Mouse (Mus musculus) cerebellum, adult 18-20 months (tissue): Measurements from ENCODE around the gene Fbxw10.

Experiments used
- DNase-seq, 2 experiments: peaks; one replicate each; pipeline ENCODE4 v3.0.0; 2021

The Fbxw10 gene

GRCm38 (mm10) chr11:62845730-62846129, 1.1 kb upstream of the Fbxw10 start:
- DNase-seq: no peak

- DNase-seq: no peak
These were observed 854 bp downstream of the Fbxw10 start for GRCm38 (mm10) chr11:62847655-62848191.

- no peak for DNase-seq
These were observed 1.4 kb downstream of the Fbxw10 start for GRCm38 (mm10) chr11:62848301-62848700.

DNA sequence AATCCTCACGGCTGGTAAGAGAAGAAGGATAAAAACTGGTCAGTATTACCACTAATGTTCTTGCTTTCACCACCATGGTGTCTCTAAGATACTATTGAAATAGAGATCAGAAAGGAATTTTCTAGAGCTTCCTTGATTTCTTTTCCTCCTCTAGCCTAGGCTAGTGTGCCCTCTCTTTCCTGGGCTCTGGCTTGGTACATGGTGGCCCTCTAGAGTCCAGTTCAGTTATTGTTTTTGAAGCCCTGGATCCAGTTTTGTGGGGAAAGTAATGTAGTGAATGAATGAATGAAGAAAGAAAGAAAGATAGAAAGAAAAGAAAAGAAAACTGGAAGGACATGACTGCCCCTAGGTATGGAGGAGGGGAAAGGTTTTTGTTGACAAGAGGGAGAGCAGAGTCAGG, 4.3 kb downstream of the Fbxw10 start:
- DNase-seq: peak; percentile 8 to 13

DNA sequence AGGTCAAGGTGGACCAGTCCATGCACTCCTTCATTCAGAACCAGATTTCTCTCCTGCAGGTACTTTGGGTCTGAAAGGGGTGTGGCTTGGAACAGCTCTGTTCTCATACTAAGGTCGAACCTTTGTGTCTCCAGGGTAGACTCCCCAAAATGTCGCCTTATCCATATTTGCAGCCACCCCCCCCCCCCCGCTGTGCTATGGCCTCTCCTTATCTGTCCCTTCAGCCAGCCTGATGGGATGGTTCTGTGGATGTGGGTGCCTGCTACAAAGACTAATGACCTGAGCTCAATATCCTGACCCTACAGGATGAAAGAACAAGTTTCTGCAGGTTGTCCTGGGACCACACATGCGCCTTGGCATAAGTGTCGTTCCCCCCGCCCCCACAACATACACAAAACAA, 6.5 kb downstream of the Fbxw10 start:
- DNase-seq: no peak

GRCm38 (mm10) chr11:62865562-62865961, 18.7 kb downstream of the Fbxw10 start:
- DNase-seq: no peak

- DNase-seq: no peak
These were observed 19.8 kb downstream of the Fbxw10 start for GRCm38 (mm10) chr11:62866685-62867084.

GRCm38 (mm10) chr11:62869201-62869600, 22.3 kb downstream of the Fbxw10 start:
- DNase-seq: no peak

DNA sequence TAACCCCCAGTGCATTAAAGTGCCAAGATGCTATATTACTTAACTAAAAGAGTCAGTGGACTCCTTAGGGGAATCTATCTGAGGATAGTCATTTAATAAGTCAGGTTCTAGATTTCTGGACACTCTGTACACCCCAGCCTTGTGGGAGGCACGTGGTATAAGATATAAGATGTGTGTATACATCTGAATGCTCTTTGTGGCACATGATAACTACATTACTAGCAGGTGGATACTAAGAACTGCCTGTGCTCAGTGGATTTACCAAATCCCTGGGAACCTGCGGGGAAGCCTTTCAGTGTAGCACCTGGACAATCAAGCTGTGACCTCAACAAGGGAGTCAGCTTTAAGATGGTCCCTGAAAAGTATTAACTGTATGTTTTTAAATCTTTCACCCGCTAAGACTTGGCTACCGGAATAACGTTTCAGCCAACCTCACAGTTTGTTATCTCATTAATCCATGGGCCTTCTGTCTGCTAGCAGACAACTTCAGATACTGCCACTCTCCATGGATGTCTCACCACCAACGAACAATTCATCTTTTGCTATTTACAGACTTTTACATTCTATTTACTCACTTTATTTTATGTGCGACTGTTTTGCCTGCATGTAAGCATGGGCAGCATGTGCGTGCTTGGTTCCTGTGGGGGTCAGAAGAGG, 23.0 kb downstream of the Fbxw10 start:
- no peak for DNase-seq

GRCm38 (mm10) chr11:62873479-62873878, 26.6 kb downstream of the Fbxw10 start:
- DNase-seq: no peak

DNA sequence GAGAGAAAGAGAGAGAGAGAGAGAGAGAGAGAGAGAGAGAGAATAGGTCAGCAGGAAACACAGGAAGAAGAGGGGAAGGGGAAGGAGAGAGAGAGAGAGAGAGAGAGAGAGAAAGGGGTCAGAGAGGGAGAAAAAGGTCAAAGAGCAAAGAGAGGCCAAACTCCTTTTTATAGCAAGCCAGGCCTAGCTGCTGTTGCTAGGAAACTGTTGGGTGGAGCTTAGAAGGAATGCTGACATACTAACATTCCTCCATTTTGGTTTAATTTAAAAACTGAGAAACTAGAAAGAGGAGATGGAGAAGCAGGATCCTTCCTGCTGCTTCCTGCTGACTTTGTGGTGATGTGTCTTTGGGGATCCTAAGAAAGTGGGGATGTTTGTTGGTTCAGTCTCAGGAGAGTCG, 28.8 kb downstream of the Fbxw10 start:
- DNase-seq: no peak

DNA sequence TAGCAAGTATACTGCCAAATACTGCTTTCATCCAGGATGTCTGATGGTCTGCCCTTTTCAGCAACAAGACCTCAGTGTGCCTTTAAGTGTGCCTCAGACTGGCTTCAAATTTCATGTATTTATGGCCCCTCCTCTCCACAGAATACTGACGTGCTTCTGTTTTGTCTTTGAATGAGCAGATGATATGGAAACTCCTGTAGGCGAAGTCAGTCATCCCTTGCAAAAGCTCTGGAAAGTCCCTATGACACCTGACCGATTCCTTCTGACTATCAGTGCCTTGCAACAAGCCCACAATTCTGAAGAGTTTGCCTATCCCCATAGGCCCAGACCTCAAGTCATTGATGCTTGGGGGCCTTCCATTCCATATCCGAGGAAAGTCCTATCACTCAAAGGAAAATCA, 29.6 kb downstream of the Fbxw10 start:
- no peak for DNase-seq

DNA sequence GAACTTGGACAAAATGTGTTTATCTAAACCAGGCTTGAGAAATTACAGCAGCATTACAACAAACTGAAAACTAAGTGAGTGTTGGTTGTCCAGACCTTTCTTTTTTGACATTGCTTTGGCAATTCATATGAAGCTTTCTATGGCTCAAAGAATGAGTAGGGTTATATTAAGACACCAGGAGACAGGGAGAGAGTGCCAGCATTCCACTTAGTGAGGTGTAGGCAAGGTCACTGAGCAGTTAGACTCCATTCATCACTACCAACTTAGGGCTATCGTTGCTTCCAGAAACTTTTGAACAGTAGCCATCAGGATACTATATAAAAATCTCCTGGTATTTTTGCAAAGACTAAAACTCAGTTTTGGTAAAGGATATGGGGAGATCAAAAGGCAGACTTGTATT, 30.5 kb downstream of the Fbxw10 start:
- DNase-seq: no peak

DNA sequence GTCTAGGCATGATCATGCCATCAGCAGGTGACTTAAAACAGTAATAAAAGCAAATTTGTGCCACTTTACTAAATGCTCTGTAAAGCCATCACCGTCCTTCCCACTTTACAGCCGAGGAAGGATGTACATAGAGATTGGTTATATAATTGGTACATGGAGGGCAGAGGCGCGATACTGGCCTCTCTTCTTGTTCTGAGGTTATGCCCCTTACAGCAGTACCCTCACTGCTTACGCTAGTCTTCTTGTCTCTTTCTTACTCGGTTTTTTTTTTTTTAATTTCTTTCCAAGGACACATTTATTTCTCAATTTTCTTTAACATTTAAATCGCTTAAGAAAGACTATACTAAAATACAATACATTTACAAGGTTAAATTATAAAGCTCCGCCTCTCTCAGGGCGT, 31.9 kb downstream of the Fbxw10 start:
- DNase-seq: peak; percentile 33 to 43

DNA sequence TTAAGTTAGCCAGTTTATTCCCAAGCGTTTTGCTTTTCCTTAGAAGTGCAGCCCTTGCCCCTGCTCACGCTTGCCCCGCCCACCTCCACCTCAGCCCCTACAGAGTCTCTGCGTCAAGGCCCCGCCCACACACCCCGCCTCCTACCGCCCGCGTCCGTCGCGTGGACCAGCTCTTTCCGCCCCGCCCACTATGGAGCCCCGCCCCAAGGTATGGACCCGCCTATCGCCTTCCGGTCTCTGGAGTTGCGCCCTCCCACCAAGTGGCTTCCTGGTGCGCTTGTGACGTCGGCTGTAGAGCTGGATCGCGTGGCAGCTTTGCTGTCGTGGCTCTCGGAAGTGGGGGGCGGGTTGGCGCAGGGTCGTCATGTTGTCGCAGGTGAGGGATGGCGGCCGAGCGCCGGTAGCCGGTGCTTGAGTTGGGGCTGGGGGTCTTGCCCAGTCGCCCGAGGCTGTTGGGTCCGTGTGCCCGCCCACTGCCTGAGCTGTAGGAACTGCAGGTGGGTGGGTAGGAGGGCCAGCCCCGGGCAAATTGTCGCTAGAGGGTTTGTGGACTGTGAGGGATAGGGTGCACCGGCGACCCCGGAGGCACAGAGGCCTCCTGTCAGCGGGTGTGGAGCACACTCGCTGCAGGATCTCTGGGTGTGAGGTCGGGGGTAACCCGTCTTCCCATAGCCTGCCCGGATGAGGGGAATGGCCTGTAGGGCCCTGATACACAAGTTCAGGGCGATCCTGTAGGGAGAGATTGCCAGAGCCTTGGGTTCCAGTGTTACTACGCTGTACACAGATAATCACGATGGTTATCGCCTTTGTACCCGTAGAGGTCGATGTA, 32.6 kb downstream of the Fbxw10 start, which contains the start of gene Tvp23b:
Gene Tvp23b, plus strand, starts transcription at position 236 of the 829 bp plus-strand sequence.
- peak; percentile 98 to 99 for DNase-seq

- no peak for DNase-seq
These were observed 36.5 kb downstream of the Fbxw10 start for GRCm38 (mm10) chr11:62883407-62883806.

DNA sequence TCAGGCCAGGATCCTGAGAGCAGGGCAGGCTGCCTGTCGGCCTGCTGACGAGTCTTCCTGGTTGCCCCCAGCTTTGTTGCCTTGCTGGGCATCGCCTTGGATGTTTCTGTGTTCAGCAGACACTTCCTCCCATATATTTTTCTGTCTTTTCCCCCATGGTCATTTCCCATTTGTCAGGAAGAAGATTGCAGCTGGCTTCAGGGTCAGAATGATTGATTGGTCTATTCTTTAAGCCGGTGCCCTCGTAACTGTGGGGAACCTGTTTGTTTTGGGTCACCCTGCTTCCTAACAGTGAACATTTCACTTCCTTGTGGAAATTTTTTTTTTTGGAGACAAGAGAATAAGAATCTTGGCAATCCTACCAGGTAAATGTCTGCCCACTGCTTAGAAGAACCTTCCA, 38.5 kb downstream of the Fbxw10 start:
- DNase-seq: no peak

- DNase-seq: no peak
These were observed 43.9 kb downstream of the Fbxw10 start for GRCm38 (mm10) chr11:62890796-62891195.

- no peak for DNase-seq
These were observed 44.9 kb downstream of the Fbxw10 start for GRCm38 (mm10) chr11:62891763-62892162.

GRCm38 (mm10) chr11:62901699-62902323, 54.9 kb downstream of the Fbxw10 start:
- DNase-seq: peak; percentile 65 to 66

GRCm38 (mm10) chr11:62903871-62904495, 57.1 kb downstream of the Fbxw10 start:
- DNase-seq: no peak

DNA sequence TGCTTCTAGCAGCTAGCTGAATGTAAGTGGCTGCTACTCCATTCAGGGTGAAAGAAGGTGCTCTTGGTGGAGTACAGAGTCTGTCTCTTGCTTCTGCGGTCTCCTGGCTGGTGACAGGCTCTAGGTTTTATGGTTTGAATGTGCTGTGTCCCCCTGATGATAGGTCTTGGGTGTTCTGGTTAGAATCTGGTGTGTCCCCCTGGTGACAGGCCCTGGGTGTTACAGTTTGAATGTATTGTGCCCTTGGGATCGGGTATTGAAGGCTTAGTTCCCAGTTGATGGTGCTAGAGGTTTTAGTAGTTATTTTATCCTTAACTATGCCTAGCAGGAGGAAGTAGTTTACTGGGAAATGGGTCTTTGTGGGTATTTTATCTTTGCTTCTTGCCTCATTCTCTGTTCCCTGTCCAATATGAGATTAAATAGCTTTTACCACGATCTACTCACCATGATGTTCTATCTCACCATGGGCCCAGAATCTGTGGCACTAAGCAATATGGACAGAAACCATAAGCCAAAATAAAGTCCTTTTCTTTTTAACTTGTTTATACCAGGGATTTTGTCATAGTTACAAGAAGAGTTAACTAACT, 62.9 kb downstream of the Fbxw10 start:
- DNase-seq: no peak

DNA sequence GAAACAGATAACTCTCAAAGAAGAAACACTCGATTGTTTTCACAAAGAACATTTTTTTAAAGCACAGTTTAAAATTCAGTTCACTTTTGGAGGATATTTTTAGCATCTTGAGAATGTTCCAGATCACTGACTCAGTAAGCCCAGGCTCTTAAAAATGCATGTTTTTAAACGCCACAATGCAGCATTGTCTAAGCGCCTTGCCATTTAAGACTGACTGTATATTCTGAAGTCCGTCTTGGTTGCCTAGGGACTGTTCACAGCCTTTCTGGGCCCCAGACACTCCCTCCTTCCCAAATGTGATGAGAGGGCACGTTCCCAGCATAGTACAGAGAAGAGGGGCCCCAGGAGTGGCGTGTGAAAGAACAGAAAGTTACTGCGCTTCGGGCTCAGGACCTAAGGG, 64.5 kb downstream of the Fbxw10 start:
- no peak for DNase-seq
